Mouse (Mus musculus) embryonic fibroblast, embryonic 13.5 days (primary cell): ENCODE measurements around the gene Dazap1.

Source experiments
- CTCF ChIP-seq: IDR thresholded peaks from 2 replicates; pipeline ENCODE4 v1.5.1; 2011; ENCODE audit warnings: mild to moderate bottlenecking, control low read depth, low read length, moderate library complexity, borderline replicate concordance; ENCODE audit not compliant: insufficient read depth
- POLR2A ChIP-seq: IDR thresholded peaks from 2 replicates; pipeline ENCODE4 v1.6.1; 2011; ENCODE audit warnings: low read depth, mild to moderate bottlenecking, control low read depth, low read length, moderate library complexity

DNA sequence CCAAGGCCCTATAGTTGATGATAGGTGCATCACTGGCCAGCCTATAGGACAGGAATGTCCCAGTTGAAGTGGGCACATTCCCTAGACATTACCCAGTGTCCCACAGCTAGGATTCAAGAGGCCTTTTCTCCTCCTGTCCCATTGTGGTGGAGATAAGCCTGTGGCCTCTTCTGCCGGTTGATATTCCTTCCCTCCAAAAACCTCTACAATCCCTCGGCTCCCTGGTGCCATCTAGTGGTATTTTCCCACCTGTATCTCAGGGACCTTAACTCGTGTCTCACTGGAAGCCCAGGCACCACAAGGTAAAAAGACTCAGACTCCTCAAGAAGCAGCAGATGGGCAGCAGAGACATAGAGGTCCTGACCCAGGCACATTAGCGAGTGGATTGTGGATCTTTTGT, 15.7 kb upstream of the Dazap1 start:
- TF ChIP-seq POLR2A (no peak), CTCF (peak; percentile 30; the same call in 1 of the 2 replicates)
